Mouse (Mus musculus): ENCODE measurements around the gene Abcc8. TPM values are rescaled to one million over a fixed set of nuclear protein-coding genes. Genes with fewer than 3 reads are reported as not detected.
A peak's percentile ranks its signal among the peaks of the same experiment; 100 is the strongest.

The Abcc8 gene
- polyA plus RNA-seq, 1 experiment: 1.3 TPM

DNA sequence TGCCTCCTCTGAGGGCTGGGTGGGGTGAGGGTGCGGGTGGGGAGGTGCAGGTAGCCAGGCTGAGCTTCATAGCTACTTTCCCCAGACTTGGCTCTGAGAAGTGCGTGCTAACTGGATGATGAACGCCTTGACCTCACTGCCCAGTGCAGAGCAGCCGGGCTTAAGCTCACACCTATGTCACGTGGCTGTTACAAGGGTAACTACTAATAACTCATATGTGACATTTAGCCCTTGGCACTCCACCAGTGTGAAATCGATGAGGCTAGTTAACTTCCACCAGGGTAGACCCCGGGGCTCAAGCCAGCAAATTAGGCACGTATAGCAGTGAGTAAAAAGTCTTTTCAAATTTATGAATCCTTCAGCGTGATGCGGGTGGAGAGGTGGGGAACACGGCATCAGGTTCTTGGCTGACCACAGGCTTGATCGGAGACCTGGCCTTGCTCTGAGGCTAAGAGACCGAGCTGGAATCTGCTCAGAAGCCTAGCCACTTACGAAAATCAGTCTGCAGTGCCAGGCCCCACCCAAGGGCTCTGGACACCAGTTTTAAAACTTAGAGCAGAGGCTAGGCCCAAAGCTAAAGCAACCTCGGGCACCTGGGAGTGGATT is 68.5 kb downstream of the Abcc8 start:
- TF ChIP-seq POLR2A (IDR thresholded peaks at IDR 0.05; ENCODE audit: control insufficient read depth, low read depth, low read length) (no peak), CTCF (IDR thresholded peaks at IDR 0.05; ENCODE audit: control insufficient read depth, insufficient read depth, insufficient replicate concordance, low read depth, low read length) (no peak)
- Histone ChIP-seq H3K27ac (ENCODE audit: control insufficient read depth, insufficient read depth, low read depth, low read length) (no peak overlapping the region), H3K4me1 (ENCODE audit: control insufficient read depth, insufficient read depth, low read length) (peaks cover 3% of the 10 kb centered on the region), H3K4me3 (ENCODE audit: control insufficient read depth, low read depth, low read length) (no peak overlapping the region), H3K36me3 (ENCODE audit: control insufficient read depth, insufficient read depth, low read length) (no peaks in the 10 kb centered on the region), H3K27me3 (ENCODE audit: control insufficient read depth, insufficient read depth, low read length) (no peaks in the 10 kb centered on the region)

DNA sequence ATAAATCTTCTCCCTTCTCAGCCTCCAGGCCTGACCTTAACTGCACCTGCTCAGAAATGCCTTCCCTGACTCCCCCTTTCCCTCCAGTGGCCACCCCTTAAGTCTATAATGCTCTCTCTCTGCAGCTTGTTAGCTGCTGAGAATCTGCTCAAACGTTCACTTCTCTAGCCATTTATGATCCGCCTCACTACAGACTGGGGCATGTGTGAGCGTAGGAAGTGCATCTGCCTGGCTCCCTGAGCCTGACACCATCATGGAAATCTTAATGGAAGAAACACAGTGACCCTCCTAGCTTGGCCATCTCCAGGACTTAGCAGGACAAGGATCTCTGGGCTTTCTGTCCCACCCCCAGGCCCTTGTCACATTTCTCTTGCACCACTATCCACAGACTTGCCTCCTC is 69.8 kb downstream of the Abcc8 start:
- Histone ChIP-seq H3K4me3 (ENCODE audit: control insufficient read depth, low read depth, low read length) (no peak overlapping the region), H3K36me3 (ENCODE audit: control insufficient read depth, insufficient read depth, low read length) (no peaks in the 10 kb centered on the region), H3K27me3 (ENCODE audit: control insufficient read depth, insufficient read depth, low read length) (no peaks in the 10 kb centered on the region), H3K4me1 (ENCODE audit: control insufficient read depth, insufficient read depth, low read length) (peaks cover 3% of the 10 kb centered on the region), H3K27ac (ENCODE audit: control insufficient read depth, insufficient read depth, low read depth, low read length) (no peak overlapping the region)
- TF ChIP-seq CTCF (IDR thresholded peaks at IDR 0.05; ENCODE audit: control insufficient read depth, insufficient read depth, insufficient replicate concordance, low read depth, low read length) (no peak), POLR2A (IDR thresholded peaks at IDR 0.05; ENCODE audit: control insufficient read depth, low read depth, low read length) (no peak)

- no peak overlapping the region for H3K27ac ChIP-seq (ENCODE audit: control insufficient read depth, insufficient read depth, low read depth, low read length)
- no peak for TF ChIP-seq POLR2A (IDR thresholded peaks at IDR 0.05; ENCODE audit: control insufficient read depth, low read depth, low read length)
- TF ChIP-seq CTCF (IDR thresholded peaks at IDR 0.05; ENCODE audit: control insufficient read depth, insufficient read depth, insufficient replicate concordance, low read depth, low read length): no peak
- no peaks in the 10 kb centered on the region; the same call in 1 of the 2 replicates for H3K4me1 ChIP-seq (ENCODE audit: control insufficient read depth, insufficient read depth, low read length)
- no peaks in the 10 kb centered on the region for H3K36me3 ChIP-seq (ENCODE audit: control insufficient read depth, insufficient read depth, low read length)
- H3K4me3 ChIP-seq (ENCODE audit: control insufficient read depth, low read depth, low read length): no peak overlapping the region
- H3K27me3 ChIP-seq (ENCODE audit: control insufficient read depth, insufficient read depth, low read length): no peaks in the 10 kb centered on the region
These were observed 74.3 kb downstream of the Abcc8 start for GRCm38 (mm10) chr7:46105484-46105883.

- Histone ChIP-seq H3K4me3 (ENCODE audit: control insufficient read depth, low read depth, low read length) (no peak overlapping the region), H3K36me3 (ENCODE audit: control insufficient read depth, insufficient read depth, low read length) (no peaks in the 10 kb centered on the region), H3K27me3 (ENCODE audit: control insufficient read depth, insufficient read depth, low read length) (no peaks in the 10 kb centered on the region), H3K27ac (ENCODE audit: control insufficient read depth, insufficient read depth, low read depth, low read length) (no peak overlapping the region), H3K4me1 (ENCODE audit: control insufficient read depth, insufficient read depth, low read length) (peaks cover 5% of the 10 kb centered on the region)
- TF ChIP-seq CTCF (IDR thresholded peaks at IDR 0.05; ENCODE audit: control insufficient read depth, insufficient read depth, insufficient replicate concordance, low read depth, low read length): no peak
- no peak for TF ChIP-seq POLR2A (IDR thresholded peaks at IDR 0.05; ENCODE audit: control insufficient read depth, low read depth, low read length)
These were observed 75.4 kb downstream of the Abcc8 start for GRCm38 (mm10) chr7:46104256-46104915.

DNA sequence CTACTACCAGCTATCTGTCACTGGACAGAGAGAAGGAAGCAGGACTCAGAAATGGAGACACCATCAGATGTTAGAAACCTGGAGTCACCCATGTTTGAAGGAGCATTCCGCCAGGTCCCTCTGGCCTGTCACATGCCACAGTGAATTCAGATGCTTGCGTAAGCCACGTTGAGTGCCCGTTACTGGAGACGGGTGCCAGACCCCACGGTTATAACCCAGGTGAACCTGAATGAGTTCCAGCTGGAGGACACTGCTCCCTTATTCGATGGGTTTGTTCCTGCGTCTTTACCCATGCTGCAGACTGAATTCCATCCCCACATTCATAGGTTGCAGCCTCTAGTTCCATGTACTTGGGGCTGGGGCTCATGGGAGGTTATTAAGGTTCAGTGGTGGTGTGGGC is 76.1 kb downstream of the Abcc8 start:
- no peak overlapping the region for H3K27ac ChIP-seq (ENCODE audit: control insufficient read depth, insufficient read depth, low read depth, low read length)
- H3K27me3 ChIP-seq (ENCODE audit: control insufficient read depth, insufficient read depth, low read length): no peaks in the 10 kb centered on the region
- H3K36me3 ChIP-seq (ENCODE audit: control insufficient read depth, insufficient read depth, low read length): no peaks in the 10 kb centered on the region
- TF ChIP-seq CTCF (IDR thresholded peaks at IDR 0.05; ENCODE audit: control insufficient read depth, insufficient read depth, insufficient replicate concordance, low read depth, low read length) (no peak), POLR2A (IDR thresholded peaks at IDR 0.05; ENCODE audit: control insufficient read depth, low read depth, low read length) (no peak)
- H3K4me3 ChIP-seq (ENCODE audit: control insufficient read depth, low read depth, low read length): no peak overlapping the region
- peaks cover 5% of the 10 kb centered on the region for H3K4me1 ChIP-seq (ENCODE audit: control insufficient read depth, insufficient read depth, low read length)

GRCm38 (mm10) chr7:46103075-46103591 is 76.7 kb downstream of the Abcc8 start:
- no peak overlapping the region for H3K4me3 ChIP-seq (ENCODE audit: control insufficient read depth, low read depth, low read length)
- H3K4me1 ChIP-seq (ENCODE audit: control insufficient read depth, insufficient read depth, low read length): peaks cover 5% of the 10 kb centered on the region
- no peaks in the 10 kb centered on the region for H3K27me3 ChIP-seq (ENCODE audit: control insufficient read depth, insufficient read depth, low read length)
- TF ChIP-seq CTCF (IDR thresholded peaks at IDR 0.05; ENCODE audit: control insufficient read depth, insufficient read depth, insufficient replicate concordance, low read depth, low read length) (no peak), POLR2A (IDR thresholded peaks at IDR 0.05; ENCODE audit: control insufficient read depth, low read depth, low read length) (no peak)
- H3K36me3 ChIP-seq (ENCODE audit: control insufficient read depth, insufficient read depth, low read length): no peaks in the 10 kb centered on the region
- H3K27ac ChIP-seq (ENCODE audit: control insufficient read depth, insufficient read depth, low read depth, low read length): no peak overlapping the region

DNA sequence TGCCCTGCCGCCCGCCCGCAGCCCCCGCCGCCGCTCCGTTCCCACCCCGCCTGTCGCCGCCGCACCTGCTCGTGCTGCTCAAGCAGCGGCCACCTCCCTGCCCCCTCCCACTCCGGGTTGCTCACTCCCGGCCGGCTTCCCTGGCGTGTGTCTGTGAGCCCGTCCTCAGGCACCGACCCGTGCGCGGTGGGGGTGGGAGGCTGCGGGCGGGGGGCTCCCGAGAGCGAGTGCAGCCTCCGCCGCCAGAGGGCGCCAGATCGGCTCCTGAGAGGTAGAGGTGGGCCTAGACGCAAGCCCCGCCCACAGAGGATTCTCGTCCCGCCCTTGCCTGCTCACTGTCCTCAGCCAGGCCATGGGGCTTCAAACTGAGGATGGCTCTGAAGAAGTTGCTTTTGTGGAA is 79.3 kb downstream of the Abcc8 start, which contains the start of gene Kcnj11:
Gene Kcnj11 (minus strand): TSS at position 202 of the 400 bp plus-strand sequence.
- Histone ChIP-seq H3K36me3 (ENCODE audit: control insufficient read depth, insufficient read depth, low read length) (no peaks in the 10 kb centered on the region), H3K27ac (ENCODE audit: control insufficient read depth, insufficient read depth, low read depth, low read length) (no peak within 1 kb of the TSS), H3K27me3 (ENCODE audit: control insufficient read depth, insufficient read depth, low read length) (no peaks in the 10 kb centered on the region), H3K4me3 (ENCODE audit: control insufficient read depth, low read depth, low read length) (peak within 1 kb of the TSS; percentile 64; the same call in 1 of the 2 replicates), H3K4me1 (ENCODE audit: control insufficient read depth, insufficient read depth, low read length) (peaks cover 5% of the 10 kb centered on the region)
- peak; percentile 83 for TF ChIP-seq CTCF (IDR thresholded peaks at IDR 0.05; ENCODE audit: control insufficient read depth, insufficient read depth, insufficient replicate concordance, low read depth, low read length)
- TF ChIP-seq POLR2A (IDR thresholded peaks at IDR 0.05; ENCODE audit: control insufficient read depth, low read depth, low read length): no peak

Data from testis, adult 2 months (tissue).